Mouse (Mus musculus) T-helper 17 cell (primary cell): ENCODE results near the gene Pnmal2.

Experiments
- in situ Hi-C, 2 experiments: fragments of 300-600 bp; cut with MboI, MseI; formaldehyde crosslinking; loops; 1 replicate in 1 of 2; 2 replicates in 1 of 2; pipeline ENCODE4 v1.15.1; 2025; ENCODE audit warnings: high pct_unique_total_duplicates in 2 of 2

The Pnmal2 gene

DNA sequence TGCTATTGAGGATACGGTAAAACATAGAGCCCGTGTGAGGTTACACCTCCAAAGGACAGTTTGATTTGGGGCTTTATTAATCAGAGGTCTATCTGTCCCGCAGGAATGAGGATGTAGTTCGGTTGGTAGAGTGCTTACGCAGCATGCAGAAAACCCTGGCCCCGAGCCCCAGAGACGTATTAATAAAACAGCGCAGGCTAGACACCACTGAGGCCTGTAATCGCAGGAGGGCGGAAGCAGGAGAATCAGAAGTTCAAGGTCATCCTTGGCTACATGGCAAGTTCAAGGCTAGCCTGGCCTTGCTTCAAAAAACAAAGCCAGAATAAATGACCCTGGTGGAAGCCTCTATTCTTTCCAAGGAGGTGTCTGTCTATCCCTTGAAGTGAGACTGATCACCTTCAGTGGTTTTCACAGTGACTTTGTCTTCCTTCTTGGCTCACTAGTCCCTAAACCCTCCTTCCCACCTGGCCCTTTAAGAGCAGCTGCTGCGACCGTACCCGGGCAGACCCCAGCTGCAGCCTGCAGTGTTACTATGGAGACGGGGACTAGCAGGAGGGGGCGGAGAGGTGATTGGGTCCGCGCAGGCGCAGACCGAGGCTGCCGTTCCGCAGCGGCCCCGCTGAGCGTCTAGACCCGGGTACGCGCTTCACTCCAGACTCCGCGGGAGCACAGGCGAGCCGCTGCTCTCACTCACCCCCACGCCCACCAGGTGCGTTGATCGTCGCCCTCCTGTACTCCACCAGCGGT is at the start of gene Pnmal2:
TSS of gene Pnmal2 (plus strand) at position 622 of the 747 bp plus-strand sequence.
- in situ Hi-C loops: loop anchor here in 1 of 2 experiments (10.0 kb wide), 1 partner anchor 51 kb away; the partner anchor contains the start of gene Ccdc8

DNA sequence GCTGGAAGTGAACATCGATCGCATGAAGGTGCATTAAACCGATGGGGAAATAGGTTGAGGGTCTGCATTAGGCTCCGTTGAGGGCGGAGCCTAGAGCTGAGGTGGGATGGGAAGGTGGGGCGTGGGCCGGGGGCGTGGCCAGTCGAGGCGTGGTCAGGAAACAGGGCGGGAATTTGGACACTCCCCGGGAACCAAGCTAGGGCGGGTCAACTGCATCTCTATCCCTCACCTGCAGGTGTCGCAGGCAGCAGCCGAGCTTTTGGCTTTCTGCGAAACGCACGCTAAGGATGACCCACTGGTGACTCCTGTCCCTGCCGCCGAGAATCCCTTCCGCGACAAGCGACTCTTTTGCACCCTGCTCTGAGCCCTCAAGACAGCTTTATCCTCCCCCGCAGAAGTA is 49.5 kb upstream of the Pnmal2 start:
- in situ Hi-C loops: no loop called here

- in situ Hi-C loops: no loop called here
These were observed 49.0 kb upstream of the Pnmal2 start for GRCm38 (mm10) chr7:16895511-16895910.

DNA sequence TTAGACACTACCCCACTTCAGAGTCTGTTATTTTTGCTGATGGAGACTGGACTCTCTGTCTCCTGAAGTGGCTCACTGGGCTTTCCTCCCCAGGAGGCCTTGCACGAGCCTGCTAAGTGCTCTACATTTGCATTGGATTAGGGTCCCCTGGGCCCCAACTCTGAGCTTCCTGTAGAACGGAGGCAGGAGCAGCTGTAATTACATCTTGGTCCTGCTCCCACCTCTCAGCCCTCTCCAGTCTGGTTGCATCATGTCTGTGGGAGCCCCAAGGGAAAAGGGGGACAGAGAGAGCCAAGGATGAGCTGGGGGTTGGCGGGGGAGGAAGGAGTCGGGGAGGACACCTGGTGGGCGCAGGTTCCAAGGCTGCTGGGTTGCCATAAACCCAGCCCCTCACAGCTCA is 44.0 kb upstream of the Pnmal2 start:
- in situ Hi-C loops: loop anchor here in 1 of 2 experiments (5.0 kb wide), 1 partner anchor 33 kb away; no protein-coding TSS in a partner anchor

DNA sequence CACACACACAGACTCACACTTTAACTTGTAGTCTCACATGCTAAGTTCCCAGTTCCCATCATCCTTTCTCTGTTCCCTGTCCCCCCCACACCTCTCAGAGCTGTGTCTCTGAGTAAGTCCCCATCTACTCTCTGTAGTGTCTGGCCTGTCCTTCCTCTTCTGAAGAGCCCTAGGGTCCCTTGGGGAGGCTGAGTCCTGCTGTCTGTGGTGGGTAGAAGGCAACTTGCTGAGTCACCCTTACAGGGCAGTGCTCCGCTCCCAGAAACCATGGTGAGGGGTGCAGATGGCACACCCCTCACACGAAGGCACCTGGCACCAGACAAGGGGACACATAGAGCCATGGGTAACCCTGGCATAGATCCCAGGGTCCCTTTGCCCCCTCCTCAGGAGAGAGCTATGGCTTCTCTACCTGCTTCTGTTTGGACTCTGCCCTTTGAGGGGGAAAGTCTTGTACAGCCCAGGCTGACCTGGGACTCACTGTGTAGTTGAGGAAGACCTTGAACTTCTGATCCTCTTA is 41.0 kb upstream of the Pnmal2 start:
- in situ Hi-C loops: loop anchor here in 1 of 2 experiments (5.0 kb wide), 1 partner anchor 36 kb away; no protein-coding TSS in a partner anchor

DNA sequence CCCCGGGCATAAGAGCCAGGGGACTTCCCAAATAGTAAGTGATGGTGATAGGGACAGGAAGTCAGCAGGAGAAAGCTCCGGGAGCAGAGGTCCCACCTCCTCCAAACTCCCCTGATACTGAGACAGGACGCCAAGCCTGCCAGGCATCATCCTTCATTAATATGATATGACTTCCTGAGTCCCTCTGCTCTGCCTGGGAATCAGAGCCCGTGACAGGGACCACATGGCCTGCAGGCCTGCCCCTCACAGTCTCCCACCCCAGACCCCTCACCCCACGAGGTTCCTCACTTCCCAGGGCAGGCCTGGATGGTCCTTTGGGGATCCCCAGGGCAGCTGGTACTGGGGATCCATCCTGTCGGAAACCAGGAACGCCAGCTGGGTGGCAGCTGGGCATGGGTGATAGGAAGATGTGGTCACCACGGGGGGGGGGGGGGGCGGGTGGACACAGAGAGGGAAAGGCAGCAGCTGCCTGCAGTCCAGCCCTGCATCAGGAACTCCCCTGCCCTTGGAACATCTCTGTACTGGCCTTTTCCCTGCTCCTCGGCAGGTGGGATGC is 40.3 kb upstream of the Pnmal2 start:
- in situ Hi-C loops: loop anchor here in 1 of 2 experiments (5.0 kb wide), 1 partner anchor 37 kb away; no protein-coding TSS in a partner anchor

DNA sequence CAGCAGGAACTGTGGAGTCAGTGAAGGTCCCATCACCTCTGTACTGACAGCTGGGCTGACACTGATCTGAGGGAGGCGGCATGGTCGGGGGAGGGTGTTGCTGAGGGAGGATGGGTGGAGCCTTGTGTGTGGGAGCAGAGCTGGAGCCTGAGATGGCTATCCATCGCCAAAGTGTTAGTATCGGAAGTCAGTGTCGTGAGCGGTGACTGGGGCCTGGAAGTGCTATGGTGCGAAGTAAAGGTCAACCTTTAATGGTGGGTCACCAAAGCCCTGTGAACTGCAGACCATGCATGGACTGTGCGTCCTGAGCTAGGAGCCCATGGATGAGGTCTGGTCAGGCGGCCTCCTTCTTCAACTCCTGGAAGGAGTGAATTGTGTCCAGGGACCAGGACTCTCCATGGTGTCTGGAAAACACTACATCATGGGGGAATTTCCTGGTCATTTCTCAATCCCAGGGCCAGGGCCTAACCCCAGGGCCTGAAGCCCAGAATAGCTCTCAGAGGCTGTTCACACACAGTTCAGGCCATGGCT is 38.9 kb upstream of the Pnmal2 start:
- in situ Hi-C loops: no loop called here

- in situ Hi-C loops: no loop called here
These were observed 38.2 kb upstream of the Pnmal2 start, which contains the start of gene Ptgir for GRCm38 (mm10) chr7:16906281-16906680. Gene Ptgir, plus strand, starts transcription at chr7:16906490.

DNA sequence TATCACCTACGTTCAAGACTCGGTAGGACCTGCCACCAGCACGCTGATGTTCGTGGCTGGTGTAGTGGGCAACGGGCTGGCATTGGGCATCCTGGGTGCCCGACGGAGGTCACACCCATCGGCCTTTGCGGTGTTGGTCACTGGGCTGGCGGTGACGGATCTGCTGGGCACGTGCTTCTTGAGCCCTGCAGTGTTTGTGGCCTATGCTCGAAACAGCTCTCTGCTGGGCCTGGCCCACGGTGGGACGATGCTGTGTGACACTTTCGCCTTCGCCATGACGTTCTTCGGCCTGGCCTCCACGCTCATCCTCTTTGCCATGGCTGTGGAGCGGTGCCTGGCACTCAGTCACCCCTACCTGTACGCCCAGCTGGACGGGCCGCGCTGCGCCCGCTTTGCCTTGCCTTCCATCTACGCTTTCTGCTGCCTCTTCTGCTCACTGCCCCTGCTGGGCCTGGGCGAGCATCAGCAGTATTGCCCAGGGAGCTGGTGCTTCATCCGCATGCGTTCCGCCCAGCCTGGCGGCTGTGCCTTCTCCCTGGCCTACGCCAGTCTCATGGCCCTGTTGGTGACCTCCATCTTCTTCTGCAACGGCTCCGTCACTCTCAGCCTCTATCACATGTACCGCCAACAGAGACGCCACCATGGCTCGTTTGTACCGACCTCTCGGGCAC is 37.5 kb upstream of the Pnmal2 start:
- in situ Hi-C loops: no loop called here

- in situ Hi-C loops: no loop called here
These were observed 36.6 kb upstream of the Pnmal2 start for GRCm38 (mm10) chr7:16907842-16908241.

DNA sequence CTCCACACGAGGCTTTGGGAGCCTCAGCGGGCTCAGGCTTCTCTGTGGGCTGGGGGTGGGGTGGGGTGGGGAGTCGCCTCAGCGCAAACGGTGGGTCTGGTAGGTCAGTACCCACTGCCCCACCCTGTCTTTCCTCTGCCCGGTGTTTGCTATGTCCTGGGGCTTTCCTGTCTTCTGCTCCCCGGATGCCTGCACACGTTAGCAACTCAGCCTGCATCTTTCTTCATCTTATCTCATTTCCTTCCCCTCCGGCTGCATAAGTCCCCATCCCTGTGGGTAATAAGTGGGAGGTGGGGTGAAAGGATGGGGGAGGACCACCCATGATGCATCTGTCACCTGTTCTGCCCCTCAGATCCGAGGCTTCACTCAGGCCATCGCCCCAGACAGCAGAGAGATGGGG is 36.1 kb upstream of the Pnmal2 start:
- in situ Hi-C loops: no loop called here

GRCm38 (mm10) chr7:16908859-16909258 is 35.6 kb upstream of the Pnmal2 start:
- in situ Hi-C loops: no loop called here

DNA sequence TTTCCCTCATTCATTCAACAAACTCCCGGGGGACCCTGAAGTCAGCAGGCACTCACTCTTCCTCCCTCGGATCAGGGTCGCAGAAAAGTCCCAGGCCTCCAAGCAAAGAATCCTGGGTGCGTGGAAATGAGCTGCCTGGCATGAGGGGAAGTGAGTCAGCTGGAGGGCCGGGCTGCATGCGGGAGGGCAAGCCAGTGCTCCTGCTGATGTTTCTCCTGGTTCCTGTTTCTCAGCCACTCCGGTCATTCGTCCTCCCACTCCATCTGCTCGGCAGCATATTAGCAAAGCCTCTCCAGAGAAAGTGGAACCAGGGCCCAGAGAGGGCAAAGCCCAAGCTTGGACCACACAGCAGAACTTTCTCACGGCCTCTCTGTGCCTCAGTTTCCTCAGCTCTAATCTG is 34.6 kb upstream of the Pnmal2 start:
- in situ Hi-C loops: no loop called here

GRCm38 (mm10) chr7:16911904-16912303 is 32.6 kb upstream of the Pnmal2 start:
- in situ Hi-C loops: no loop called here

DNA sequence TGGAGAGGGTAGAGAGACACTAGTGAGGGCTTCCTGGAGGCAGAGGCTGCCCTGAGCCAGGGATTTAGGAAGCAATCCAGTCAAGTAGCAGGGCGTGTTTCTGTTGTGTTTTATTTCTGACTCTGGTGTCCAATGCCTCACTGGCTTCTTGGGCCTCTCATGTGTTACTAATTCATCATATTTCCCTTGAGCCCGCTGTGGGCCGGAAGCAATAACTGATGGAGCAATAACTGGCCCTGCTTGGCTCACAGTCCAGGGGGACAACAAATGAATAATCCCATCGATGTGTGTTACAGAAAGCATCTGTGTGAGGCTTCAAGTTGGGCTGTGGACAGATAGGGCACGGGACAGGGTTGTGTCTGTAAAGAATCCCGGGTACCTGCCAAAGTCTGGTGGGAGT is 32.1 kb upstream of the Pnmal2 start:
- in situ Hi-C loops: no loop called here

GRCm38 (mm10) chr7:16913806-16914452 is 30.6 kb upstream of the Pnmal2 start:
- in situ Hi-C loops: no loop called here

GRCm38 (mm10) chr7:16914453-16915343 is 29.8 kb upstream of the Pnmal2 start:
- in situ Hi-C loops: no loop called here

DNA sequence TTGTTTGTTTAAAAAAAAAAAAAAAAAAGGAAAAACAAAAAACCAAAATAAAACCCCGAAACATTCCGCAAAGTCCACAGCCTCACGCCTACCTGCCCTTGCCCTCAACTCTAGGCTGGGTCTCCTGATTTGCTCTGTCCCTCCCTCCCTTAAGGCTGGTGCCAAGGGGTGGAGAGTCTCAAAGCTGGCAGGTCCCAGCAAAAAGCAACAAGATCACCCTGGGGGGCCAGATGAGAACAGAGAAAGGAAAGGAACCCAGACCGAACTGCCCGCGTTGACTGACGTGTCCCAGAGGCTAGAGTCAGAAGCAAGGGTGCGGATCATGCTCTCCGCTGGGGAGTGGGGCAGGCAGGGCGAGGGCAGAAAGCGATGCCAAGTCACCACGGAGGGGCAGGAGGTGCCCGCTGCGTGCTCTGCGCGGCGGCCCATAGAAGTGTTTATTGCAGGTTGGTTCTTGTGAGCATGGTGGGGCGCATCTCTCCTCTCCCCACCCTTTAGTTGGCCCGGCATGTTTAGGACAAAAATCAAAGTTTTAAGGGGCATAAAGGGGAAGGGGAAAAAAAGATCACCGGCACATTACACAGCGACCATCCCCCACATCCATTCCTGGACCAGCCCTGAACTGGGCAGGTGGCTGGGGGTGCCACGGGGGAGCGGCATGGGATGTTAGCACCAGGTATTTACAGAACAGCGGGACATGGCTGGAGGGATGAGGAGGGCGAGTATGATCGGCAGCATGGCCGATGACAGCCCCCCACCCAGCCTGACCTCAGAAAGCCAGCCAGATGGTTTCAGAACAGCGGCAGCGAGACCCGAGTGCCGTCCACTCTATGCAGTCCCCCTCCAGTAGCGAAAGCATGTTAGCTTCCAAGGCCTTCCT is 28.8 kb upstream of the Pnmal2 start:
- in situ Hi-C loops: no loop called here
